Mouse (Mus musculus) gastrocnemius, postnatal 14 days (tissue): ENCODE measurements around the gene Stard10. TPM values are rescaled to one million over a fixed set of nuclear protein-coding genes. Genes with fewer than 3 reads are reported as not detected.

Source experiments
- DNase-seq: peaks from one replicate; pipeline ENCODE4 v3.0.0; 2021; ENCODE audit warnings: mixed read lengths
- intact Hi-C: fragments of 180-260 bp; cut with DNase I; formaldehyde crosslinking; loops from one replicate; pipeline ENCODE4 v1.15.1; 2025; ENCODE audit warnings: low total_unique reads
- total RNA-seq, 2 experiments: library from RNA; stranded (reverse); gene quantifications; 2 replicates each; pipeline ENCODE4 v1.2.3; 2021

Stard10 gene
- total RNA-seq, 2 experiments from 2014 or later: 19.1 to 19.9 TPM

- DNase-seq: no peak
- intact Hi-C loops: no loop called here
Measured at GRCm38 (mm10) chr7:101356868-101357267, 40.0 kb downstream of the Stard10 start.

GRCm38 (mm10) chr7:101360406-101360805 is 43.5 kb downstream of the Stard10 start:
- intact Hi-C loops: no loop called here
- no peak for DNase-seq

DNA sequence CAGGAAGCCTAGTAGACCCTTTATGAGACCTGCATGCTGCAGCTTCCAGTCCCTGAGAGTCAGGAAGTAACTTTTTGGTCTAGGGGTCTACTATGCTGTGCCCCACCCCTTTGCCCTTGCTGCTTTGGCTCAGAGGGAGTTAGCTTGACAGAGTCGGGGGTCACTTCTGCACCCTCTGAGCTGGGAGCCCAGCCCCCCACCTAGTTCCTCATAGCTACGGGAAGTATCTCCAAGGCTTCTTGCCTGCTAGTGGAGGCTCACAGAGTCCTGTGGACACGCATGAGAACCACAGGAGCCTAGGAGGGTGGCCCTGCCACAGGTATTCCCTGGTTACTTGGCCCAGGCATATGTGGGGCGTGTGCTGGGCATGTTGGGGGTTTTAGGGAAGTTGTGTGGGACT is 44.1 kb downstream of the Stard10 start:
- intact Hi-C loops: no loop called here
- DNase-seq: no peak

DNA sequence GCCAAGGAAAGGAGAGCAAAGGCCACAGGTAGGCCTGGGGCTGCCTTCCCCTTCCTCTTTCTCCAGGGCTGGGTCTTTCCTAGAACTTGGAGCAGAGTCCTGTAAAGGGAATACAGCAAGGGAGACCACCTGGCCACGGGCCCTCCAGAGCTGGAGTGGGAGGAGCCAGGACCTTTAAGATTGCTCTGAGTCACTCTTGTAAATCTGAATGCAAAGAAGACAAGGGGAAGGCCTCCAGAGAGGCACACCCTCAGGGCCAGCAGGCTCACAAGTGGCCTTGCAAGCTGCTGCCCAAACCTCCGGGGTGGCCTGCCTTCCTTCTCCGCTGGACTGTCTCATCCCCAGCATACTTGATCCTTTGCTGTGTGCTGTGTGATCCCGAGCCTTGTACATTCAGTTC is 44.9 kb downstream of the Stard10 start:
- intact Hi-C loops: no loop called here
- no peak for DNase-seq

- no peak for DNase-seq
- intact Hi-C loops: no loop called here
Measured at GRCm38 (mm10) chr7:101362791-101363191, 45.9 kb downstream of the Stard10 start.

GRCm38 (mm10) chr7:101363914-101364313 is 47.0 kb downstream of the Stard10 start:
- DNase-seq: no peak
- intact Hi-C loops: no loop called here

DNA sequence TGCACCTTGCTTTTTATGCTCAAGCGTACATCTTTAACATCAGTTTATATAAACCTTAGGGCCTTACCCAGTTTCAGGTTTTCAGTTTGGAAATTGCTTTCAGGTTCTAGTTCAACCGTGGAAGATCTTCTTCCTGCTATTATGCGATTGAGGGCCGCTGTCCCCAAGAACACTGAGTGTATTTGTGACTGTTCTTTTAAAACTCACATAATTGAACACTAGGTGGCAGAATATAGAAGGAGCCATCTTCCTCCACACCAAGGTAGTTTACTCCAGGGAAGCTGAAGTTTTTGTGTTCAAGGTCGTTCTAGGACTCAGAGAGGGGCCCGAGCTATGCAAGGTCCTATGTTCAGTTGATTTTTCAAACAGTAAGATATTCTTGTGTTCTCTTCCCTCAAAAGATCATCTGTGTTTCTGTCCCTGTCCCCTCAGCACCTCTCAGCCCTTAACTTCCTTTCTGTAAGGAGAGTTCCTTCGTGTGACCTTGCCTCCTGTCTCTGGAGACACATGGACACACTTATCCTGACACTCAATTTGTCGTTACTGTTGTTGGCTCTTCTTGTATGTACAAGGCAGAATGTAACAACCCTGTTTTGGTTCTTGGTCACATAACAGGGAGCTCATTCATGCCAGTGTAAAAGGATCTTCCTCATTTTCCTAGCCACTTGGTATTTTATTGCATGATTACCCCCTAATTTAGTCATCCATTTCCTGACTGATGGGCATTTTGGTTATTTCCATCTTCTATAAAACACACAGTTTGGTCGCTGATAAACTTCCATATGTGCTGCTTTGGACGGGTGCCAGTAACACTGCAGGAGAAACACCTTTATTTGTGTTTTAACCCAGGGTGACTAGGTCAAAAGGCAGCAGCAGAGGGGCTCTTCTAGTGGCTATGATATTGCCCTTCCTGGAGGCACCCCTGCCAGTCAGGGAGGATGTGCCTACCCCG is 51.3 kb downstream of the Stard10 start:
- intact Hi-C loops: no loop called here
- no peak for DNase-seq

DNA sequence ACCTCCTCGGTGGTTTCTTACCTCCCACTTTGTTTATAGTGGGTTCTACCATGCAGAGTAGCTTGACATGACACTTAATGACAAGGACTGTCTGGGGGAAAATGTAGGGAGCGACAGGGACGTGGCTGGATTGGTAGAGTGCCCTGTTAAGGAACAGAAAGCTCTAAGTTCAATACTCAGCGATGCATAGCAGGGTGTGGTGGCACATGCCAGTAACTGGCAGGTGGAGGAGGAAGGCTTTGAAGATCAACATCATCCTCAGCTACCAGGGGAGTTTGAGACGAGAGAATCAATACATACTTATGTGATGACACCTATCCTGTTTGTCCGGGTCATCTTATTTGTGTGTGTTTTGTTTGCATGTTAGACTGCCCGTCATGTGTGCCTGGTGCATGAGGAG is 52.8 kb downstream of the Stard10 start:
- intact Hi-C loops: no loop called here
- no peak for DNase-seq

GRCm38 (mm10) chr7:101373082-101373481 is 56.2 kb downstream of the Stard10 start:
- intact Hi-C loops: loop anchor here (2.0 kb wide), 1 partner anchor 60 kb away; no protein-coding TSS in a partner anchor
- DNase-seq: no peak

GRCm38 (mm10) chr7:101374155-101374554 is 57.3 kb downstream of the Stard10 start:
- no peak for DNase-seq
- intact Hi-C loops: no loop called here

DNA sequence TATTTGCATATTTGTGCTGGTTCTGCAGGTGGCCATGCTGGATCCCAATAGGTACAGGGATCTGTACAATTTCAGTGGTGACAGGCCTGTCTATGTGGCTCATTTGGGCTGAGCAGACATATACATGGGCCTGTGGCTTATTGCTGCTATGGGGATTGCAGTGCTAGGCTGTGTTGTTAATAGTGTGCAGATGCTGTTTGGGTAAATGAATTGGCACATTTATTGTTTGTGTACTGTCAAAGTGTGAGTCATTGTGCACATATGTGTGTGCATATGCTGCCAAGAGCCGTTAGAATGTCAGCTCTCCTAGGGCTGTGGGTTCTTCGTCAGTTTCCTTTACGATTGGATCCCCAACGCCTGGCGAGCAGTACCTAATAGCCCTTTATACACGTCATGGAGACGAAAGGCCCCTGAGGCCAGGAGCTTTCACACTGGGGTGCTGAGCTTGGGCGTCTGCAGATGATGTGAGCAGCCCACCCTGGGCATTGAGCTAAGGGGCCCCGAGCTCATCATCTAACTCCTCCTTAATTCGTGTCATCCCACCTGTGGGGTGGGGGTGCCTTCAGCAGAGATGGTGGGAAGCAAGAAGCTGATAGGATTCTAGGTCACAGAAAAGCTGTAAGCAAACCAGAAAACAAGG is 59.9 kb downstream of the Stard10 start:
- intact Hi-C loops: no loop called here
- DNase-seq: no peak

DNA sequence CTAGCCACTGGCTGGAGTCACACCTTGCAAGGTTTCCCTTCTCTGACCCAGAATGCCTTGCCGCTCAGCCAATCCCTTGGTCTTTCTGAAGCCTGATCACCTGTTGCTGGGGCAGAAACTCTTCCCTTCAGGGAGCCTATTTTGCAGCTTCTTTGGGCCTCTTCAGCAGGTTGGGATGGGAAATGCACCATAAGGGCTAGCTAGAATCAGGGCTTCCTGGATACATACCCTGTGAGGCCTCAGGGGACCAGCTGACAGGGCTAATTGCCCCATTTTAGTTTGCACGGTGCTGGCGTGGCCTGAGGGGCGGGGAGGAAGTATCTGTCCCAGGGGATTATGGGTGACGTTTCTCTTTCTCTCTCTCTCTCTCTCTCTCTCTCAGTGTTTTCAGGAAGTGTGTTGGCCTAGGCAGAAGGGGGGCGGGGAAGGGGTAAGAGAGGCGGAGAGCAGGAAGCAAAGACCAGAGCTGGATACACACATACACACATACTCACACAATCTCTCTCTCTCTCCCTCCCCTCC is 60.9 kb downstream of the Stard10 start:
- peak; percentile 74 for DNase-seq
- intact Hi-C loops: no loop called here

DNA sequence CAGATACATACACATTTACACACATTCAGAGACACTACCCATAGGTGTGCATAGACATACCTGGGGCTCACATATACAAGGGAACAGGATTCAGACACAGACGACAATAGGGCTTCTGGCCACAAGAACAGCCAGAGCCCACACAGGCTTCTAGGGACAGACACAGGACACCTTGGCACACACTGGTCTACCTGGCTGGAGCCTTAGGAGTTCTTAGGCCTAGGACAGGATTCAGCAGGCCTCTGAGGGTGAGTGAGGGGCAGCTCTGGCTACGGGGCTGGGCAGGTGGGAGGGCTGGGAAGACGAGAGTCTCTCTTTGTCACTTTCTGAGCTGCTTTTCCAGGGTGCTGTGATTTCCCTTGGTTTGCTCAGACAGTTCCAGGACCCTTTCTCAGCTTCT is 61.4 kb downstream of the Stard10 start:
- intact Hi-C loops: no loop called here
- DNase-seq: no peak

GRCm38 (mm10) chr7:101378796-101379465 is 62.0 kb downstream of the Stard10 start:
- DNase-seq: no peak
- intact Hi-C loops: no loop called here

DNA sequence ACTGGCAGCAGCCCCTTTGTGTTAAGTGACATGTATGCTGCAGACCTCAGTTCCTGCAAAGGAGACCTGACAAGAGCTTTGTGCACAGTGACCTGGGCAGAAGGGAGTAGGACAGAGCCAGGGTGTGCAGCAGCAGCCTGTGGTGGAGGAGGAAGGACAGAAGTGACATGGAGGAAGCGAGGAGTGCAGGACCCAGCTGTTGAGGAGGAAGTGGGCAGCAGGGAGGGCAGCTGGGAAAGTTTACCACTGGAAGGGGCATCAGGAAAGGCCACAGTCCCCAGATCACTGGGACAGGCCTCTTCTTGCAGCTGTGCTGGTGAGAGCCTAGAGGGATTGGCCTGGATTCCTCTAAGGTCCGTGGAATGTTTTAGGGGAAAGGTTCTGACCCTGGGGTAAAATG is 62.8 kb downstream of the Stard10 start:
- no peak for DNase-seq
- intact Hi-C loops: loop anchor here (5.0 kb wide), 1 partner anchor 307 kb away; no protein-coding TSS in a partner anchor

DNA sequence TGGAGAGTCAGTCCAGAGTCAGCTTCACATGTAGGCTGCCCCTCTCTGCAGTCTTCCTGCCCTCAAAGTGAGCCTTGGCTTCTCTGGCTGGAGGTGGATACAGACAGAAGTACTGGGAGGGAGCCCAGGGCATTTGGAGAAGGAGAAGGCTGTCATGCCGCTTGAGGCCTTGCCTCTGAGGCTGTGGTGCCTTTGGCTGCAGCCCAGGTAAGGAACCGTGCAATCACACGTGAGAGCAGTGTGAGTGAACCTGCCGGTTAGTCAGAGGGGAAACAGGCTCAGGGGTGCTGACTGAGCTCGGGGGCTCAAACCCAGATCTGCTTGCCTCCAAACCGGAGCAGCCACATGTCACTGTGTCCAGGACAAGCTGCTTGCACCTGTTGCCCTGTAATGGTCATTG is 64.6 kb downstream of the Stard10 start:
- intact Hi-C loops: loop anchor here (5.0 kb wide), 1 partner anchor 309 kb away; no protein-coding TSS in a partner anchor
- no peak for DNase-seq

- intact Hi-C loops: loop anchor here (5.0 kb wide), 1 partner anchor 310 kb away; no protein-coding TSS in a partner anchor
- peak; percentile 48 for DNase-seq
Measured at GRCm38 (mm10) chr7:101382378-101382777, 65.5 kb downstream of the Stard10 start.

DNA sequence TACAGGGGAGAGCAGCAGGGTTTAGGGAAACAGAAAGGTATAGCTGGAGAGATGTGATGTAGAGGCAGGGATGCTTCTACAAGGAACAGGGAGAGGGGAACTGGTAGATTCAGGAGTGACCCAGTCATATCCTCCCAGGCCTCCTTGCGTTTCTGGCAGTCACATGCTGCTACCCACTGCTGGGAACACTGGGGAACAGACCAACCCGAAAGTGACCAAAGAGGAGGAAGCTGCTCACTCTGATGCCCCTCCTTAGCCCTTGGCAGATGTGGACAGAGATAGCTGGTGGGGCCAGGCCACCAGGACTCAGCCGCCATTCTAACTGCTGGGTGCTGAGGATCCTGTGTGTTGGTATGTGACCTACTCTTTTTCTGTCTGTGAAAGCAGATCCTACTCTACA is 66.9 kb downstream of the Stard10 start:
- DNase-seq: no peak
- intact Hi-C loops: loop anchor here (5.0 kb wide), 1 partner anchor 311 kb away; no protein-coding TSS in a partner anchor

- no peak for DNase-seq
- intact Hi-C loops: loop anchor here (5.0 kb wide), 1 partner anchor 313 kb away; no protein-coding TSS in a partner anchor
Measured at GRCm38 (mm10) chr7:101384931-101385330, 68.0 kb downstream of the Stard10 start.

DNA sequence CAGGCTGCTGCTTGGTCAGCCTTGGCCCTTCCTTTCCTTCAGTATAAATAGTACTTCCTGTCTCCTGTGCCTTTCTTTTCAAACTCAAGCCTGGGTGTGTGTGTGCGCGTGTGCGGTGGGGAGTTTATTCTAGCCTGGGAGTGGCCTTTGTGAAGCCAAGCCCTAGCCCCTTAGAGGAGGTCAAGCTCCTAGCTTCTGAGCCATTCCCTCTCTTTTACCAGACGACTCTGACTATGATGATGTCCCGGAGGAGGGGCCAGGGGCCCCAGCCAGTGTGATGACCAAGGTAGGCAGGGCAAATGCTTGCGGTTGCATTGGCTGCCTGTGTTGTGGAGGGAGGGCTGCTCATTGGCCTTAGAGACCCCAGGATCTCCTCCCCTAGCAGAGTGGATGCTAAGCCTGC is 68.4 kb downstream of the Stard10 start:
- DNase-seq: peak; percentile 52
- intact Hi-C loops: no loop called here
